Mouse (Mus musculus): ENCODE measurements around the gene Mgat3. TPM values are rescaled to one million over a fixed set of nuclear protein-coding genes. Genes with fewer than 3 reads are reported as not detected.

The Mgat3 gene
- polyA plus RNA-seq, 1 experiment from 2014 or later = 11.8 TPM

DNA sequence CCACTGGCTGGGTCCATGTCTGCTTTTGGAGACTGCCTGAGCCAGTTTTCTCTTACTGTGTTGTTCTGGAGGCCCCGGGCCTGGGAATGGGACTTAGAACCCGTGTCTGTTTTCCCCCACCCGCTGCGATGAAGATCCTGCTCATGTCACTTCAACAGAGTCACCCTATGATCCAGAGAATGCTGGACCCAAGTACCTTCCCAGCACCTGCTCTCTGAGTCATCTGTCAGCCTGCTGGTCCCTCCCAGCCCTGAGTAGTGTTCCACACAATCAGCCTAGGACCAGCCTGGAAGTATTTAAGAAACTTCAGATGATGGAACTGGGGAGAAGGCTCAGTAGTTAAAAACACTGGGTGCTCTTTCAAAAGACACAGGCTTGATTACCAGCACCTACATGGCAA is 9.8 kb upstream of the Mgat3 start:
- no peaks in the 10 kb centered on the region for H3K27me3 ChIP-seq
- no peak overlapping the region for H3K9ac ChIP-seq (replicated peaks)
- H3K4me2 ChIP-seq (replicated peaks) = no peak overlapping the region
- H3K4me1 ChIP-seq = 0 out of 2 replicates have a peak, but pooled peaks cover 6% of the 10 kb centered on the region
- WGBS = 84% methylated on average over 4 of the region's 4 CpGs
- no peak overlapping the region for H3K27ac ChIP-seq (replicated peaks)
- no peak for ATAC-seq (ENCODE audit: low FRiP score, low read depth)
- H3K9me3 ChIP-seq = no peaks in the 10 kb centered on the region
- no peak overlapping the region for H3K4me3 ChIP-seq
- peaks cover 50% of the 10 kb centered on the region for H3K36me3 ChIP-seq

DNA sequence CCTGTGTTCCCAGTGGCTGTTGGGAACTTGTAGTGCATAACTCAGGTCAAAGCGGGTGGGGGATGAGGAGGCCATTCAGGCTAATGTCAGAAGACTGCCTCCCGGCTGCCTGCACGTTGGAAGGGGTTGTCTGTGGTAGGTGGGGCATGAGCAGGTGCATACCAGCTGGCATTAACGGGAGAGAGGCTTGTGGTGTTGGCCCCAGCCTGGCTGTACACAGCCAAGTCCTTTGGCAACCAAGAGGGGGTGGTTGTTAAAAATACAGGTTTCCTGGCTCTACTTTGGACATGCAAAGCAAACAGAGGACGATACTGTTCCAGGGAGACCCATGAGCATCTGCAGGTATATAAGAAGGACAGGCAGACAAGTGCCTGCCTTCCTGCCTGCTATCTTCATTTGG is 8.1 kb upstream of the Mgat3 start:
- WGBS = 65% methylated on average over 5 of the region's 5 CpGs
- no peaks in the 10 kb centered on the region for H3K4me1 ChIP-seq
- no peak for ATAC-seq (ENCODE audit: low FRiP score, low read depth)

DNA sequence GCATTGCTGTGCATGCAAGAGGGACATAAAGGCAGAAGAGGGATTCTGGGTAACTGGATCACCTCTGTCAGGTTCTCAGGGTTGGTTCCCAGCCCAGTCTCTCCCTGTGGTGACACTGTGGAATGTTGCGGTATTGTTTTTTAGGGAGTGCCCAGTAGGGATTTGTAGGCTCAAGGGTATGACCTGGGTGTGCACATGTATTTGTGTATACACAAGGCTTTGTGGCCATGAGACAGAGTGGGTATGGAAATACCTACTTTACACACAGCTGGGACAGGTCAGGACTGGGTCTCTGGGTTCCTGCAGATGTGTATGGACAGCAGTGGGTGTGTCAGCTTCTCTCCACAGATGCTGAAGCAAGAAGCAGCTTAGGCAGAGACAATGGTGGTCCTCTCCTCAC is 4.0 kb upstream of the Mgat3 start:
- ATAC-seq (ENCODE audit: low FRiP score, low read depth) = no peak
- WGBS = 97% methylated on average over 1 of the region's 1 CpGs
- Histone ChIP-seq H3K4me2 (replicated peaks) (no peak overlapping the region), H3K4me1 (peaks cover 9% of the 10 kb centered on the region), H3K9me3 (no peaks in the 10 kb centered on the region), H3K27me3 (peaks cover 19% of the 10 kb centered on the region; the same call in 1 of the 2 replicates), H3K36me3 (no peaks in the 10 kb centered on the region), H3K4me3 (no peak overlapping the region), H3K27ac (replicated peaks) (no peak overlapping the region), H3K9ac (replicated peaks) (no peak overlapping the region)

More for the DNA sequence above, 8.1 kb upstream of the Mgat3 start:
- H3K4me2 ChIP-seq (replicated peaks) = no peak overlapping the region
- no peak overlapping the region for H3K9ac ChIP-seq (replicated peaks)
- no peaks in the 10 kb centered on the region for H3K9me3 ChIP-seq
- H3K4me3 ChIP-seq = no peak overlapping the region
- no peak overlapping the region for H3K27ac ChIP-seq (replicated peaks)
- peaks cover 2% of the 10 kb centered on the region; the same call in 1 of the 2 replicates for H3K27me3 ChIP-seq
- peaks cover 33% of the 10 kb centered on the region for H3K36me3 ChIP-seq

DNA sequence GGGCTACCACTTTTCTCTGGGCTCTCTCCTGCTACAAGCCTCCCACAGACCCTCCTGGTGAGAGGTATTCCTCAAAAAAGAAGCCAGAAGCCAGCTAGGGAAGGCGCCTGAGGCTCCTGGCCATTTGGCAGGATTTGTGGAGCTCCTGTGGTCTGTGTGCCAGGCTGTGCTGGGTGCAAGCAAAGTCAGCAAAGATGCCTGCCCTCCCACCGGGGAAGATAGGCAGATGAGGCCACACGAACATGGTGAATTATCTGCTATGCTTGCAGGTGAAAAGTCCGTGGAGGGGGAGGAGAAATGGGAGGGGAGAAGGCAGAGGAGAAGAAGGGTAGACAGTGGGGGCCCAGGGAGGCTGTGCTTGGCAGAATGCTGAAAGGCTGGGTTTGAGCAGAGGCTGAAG is 3.2 kb upstream of the Mgat3 start:
- Histone ChIP-seq H3K4me3 (no peak overlapping the region), H3K9me3 (no peaks in the 10 kb centered on the region), H3K4me1 (peaks cover 18% of the 10 kb centered on the region), H3K27me3 (peaks cover 19% of the 10 kb centered on the region; the same call in 1 of the 2 replicates), H3K4me2 (replicated peaks) (no peak overlapping the region), H3K36me3 (no peaks in the 10 kb centered on the region), H3K27ac (replicated peaks) (no peak overlapping the region), H3K9ac (replicated peaks) (no peak overlapping the region)
- 43% methylated on average over 4 of the region's 4 CpGs for WGBS
- ATAC-seq (ENCODE audit: low FRiP score, low read depth) = no peak

DNA sequence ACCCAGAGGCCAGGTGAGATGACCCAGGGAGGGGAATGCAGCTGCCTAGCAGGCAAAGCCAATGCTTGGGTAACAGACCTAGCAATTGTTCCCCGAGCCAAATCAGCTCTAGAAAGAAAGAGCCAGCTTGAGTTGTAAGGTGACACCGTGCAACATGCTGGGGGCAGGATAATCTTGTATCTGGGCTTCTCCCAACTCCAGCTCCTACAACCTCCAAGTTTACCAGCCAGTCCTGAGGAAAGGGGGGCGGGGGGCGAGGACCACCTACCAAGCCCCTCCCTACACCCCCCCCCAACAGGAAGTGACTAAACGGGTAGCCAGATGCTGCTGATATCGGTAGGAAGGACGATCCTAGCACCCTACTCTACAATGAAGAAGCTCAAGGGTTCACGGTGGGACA is 2.2 kb upstream of the Mgat3 start:
- Histone ChIP-seq H3K27ac (replicated peaks) (no peak overlapping the region), H3K9ac (replicated peaks) (no peak overlapping the region), H3K4me3 (no peak overlapping the region), H3K4me1 (peaks cover 26% of the 10 kb centered on the region), H3K36me3 (no peaks in the 10 kb centered on the region), H3K9me3 (no peaks in the 10 kb centered on the region), H3K27me3 (peaks cover 19% of the 10 kb centered on the region; the same call in 1 of the 2 replicates), H3K4me2 (replicated peaks) (no peak overlapping the region)
- 12% methylated on average over 8 of the region's 8 CpGs for WGBS
- no peak for ATAC-seq (ENCODE audit: low FRiP score, low read depth)

DNA sequence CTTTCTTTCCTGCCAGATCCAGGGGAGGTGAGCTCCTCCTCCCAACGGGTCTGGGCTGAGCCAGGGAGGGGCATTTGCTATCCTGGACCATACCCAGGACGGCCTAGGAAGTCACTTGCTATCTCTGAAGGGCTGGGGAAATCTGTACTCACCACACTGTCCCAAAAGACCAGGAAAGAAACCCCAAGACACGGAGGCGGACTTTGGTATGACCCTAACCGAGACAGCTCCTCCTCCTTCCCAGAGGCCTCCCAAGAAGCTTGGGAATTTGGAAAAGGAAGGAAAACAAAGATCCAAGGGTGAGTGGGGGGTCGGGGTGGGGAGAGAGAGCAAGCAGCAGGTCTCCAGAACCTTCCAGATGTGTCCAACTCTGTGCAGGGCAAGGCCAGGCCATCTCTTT is 1.7 kb upstream of the Mgat3 start:
- H3K9me3 ChIP-seq = no peaks in the 10 kb centered on the region
- H3K9ac ChIP-seq (replicated peaks) = no peak overlapping the region
- H3K36me3 ChIP-seq = no peaks in the 10 kb centered on the region
- peaks cover 29% of the 10 kb centered on the region for H3K4me1 ChIP-seq
- no peak overlapping the region for H3K4me2 ChIP-seq (replicated peaks)
- no peak for ATAC-seq (ENCODE audit: low FRiP score, low read depth)
- WGBS = 25% methylated on average over 6 of the region's 6 CpGs
- H3K27ac ChIP-seq (replicated peaks) = no peak overlapping the region
- H3K27me3 ChIP-seq = peaks cover 19% of the 10 kb centered on the region; the same call in 1 of the 2 replicates
- H3K4me3 ChIP-seq = no peak overlapping the region

DNA sequence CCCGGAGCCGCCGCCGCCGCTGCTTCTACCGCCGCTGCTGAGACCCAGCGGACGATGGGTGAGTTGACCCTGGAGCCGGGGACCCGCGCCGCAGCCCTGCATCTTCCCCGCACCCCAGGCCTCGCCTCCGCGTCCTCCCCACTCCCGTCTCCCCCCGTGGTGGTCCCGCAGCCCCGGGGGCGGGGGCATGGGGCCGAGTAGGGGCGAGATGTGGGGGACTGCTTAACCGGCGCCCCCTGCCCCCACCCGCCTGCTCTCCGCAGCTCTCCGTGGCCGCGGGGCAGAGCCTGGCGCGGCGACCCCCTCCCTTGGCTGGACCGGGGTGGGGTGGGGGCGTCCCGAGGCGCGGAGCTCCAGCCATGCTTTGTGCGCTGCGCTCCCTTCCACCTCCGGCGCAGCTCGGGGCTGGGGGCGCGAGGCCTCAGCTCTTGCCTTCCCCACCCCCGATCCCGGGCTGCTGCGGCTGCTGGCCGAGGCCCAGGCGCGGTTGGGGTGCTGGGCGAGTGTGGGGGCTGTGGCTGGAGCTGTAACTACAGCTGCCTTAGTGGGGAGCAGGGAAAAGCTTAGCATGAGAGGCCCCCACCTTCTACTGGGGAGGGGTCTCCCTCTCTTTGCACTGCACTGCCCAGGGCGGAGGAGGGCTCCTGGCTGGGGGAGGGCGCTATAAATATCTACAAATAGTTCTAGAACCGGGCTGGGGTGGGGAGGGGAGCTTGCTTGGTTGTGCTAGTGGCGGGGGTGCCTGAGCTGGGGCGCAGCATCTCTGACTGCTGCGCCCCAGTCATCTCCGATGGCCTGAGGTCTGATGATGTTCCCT is 468 bp downstream of the Mgat3 start:
- peak; percentile 83 for ATAC-seq (ENCODE audit: low FRiP score, low read depth)
- H3K27ac ChIP-seq (replicated peaks) = peak overlapping the region; percentile 94
- H3K4me3 ChIP-seq = peak overlapping the region; percentile 98
- H3K4me2 ChIP-seq (replicated peaks) = peak overlapping the region; percentile 83
- under 1% methylated on average over 51 of the region's 60 CpGs for WGBS
- peak overlapping the region; percentile 99 for H3K9ac ChIP-seq (replicated peaks)
- peaks cover 31% of the 10 kb centered on the region for H3K4me1 ChIP-seq
- H3K36me3 ChIP-seq = no peaks in the 10 kb centered on the region
- no peaks in the 10 kb centered on the region for H3K9me3 ChIP-seq
- H3K27me3 ChIP-seq = peaks cover 19% of the 10 kb centered on the region; the same call in 1 of the 2 replicates

DNA sequence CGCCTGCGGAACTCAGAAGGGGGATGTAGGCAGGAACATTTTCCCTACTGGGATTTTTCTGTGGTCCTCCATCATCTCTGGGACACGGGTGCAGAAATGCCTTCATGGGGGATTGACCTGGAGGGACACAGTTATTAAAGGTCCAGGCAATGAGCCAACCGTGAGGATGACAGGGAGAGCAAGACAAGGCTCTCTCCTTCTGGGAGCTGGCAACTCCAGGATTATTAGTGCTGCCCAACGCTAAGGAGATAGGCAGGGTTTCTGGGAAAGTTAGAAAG is 1.0 kb downstream of the Mgat3 start:
- 2% methylated on average over 5 of the region's 5 CpGs for WGBS
- peaks cover 19% of the 10 kb centered on the region; the same call in 1 of the 2 replicates for H3K27me3 ChIP-seq
- H3K27ac ChIP-seq (replicated peaks) = peak overlapping the region; percentile 94; the same call in 1 of the 2 replicates
- peak overlapping the region; percentile 83 for H3K4me2 ChIP-seq (replicated peaks)
- H3K9me3 ChIP-seq = no peaks in the 10 kb centered on the region
- peaks cover 31% of the 10 kb centered on the region for H3K4me1 ChIP-seq
- H3K4me3 ChIP-seq = peak overlapping the region; percentile 98
- no peaks in the 10 kb centered on the region for H3K36me3 ChIP-seq
- peak overlapping the region; percentile 99 for H3K9ac ChIP-seq (replicated peaks)
- ATAC-seq (ENCODE audit: low FRiP score, low read depth) = no peak

DNA sequence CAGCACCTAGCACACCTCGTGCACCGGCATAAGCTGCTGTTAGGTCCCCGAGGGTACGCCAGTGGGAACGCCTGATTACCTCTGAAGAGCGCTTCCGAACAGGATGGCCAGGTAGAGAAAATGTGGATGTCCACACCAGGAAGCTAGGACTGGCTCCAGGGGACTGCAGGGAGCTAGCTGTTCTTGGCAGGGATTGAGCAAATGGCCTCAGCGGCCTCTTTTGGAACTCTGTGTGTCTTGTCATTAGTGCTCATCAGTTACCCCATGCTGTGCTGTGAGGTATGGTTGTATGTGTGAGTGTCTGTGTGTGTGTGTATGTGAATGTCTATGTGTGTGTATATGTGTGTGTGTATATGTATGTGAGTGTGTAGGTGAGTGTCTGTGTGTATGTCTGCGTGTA is 1.8 kb downstream of the Mgat3 start:
- WGBS = 81% methylated on average over 9 of the region's 9 CpGs
- peaks cover 36% of the 10 kb centered on the region for H3K4me1 ChIP-seq
- no peak overlapping the region for H3K27ac ChIP-seq (replicated peaks)
- H3K4me2 ChIP-seq (replicated peaks) = peak overlapping the region; percentile 83
- H3K36me3 ChIP-seq = no peaks in the 10 kb centered on the region
- H3K9ac ChIP-seq (replicated peaks) = peak overlapping the region; percentile 99
- peak overlapping the region; percentile 98 for H3K4me3 ChIP-seq
- ATAC-seq (ENCODE audit: low FRiP score, low read depth) = no peak
- no peaks in the 10 kb centered on the region for H3K9me3 ChIP-seq
- peaks cover 18% of the 10 kb centered on the region; the same call in 1 of the 2 replicates for H3K27me3 ChIP-seq

DNA sequence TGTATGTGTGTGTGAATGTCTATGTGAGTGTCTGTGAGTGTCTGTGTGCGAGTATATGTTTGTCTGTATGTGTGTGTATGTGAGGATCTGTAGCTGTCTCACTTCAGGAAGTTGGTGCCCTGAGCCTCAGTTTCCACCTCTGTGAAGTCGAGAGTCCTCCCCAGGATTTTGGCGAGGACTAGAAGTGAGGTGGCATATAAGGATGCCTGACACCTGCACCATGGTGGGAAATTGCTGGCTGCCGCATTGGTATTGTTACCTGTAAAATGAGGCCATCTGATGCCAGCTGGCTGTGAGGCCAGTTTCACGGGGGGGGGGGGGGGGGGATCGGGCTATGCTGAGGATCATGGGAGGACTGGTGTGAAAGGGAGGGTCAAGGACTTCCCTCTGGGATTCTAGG is 2.2 kb downstream of the Mgat3 start:
- Histone ChIP-seq H3K36me3 (no peaks in the 10 kb centered on the region), H3K9ac (replicated peaks) (no peak overlapping the region), H3K4me1 (peaks cover 36% of the 10 kb centered on the region), H3K27me3 (peaks cover 13% of the 10 kb centered on the region; the same call in 1 of the 2 replicates), H3K4me3 (no peak overlapping the region), H3K27ac (replicated peaks) (no peak overlapping the region), H3K4me2 (replicated peaks) (peak overlapping the region; percentile 83), H3K9me3 (no peaks in the 10 kb centered on the region)
- 89% methylated on average over 5 of the region's 6 CpGs for WGBS
- no peak for ATAC-seq (ENCODE audit: low FRiP score, low read depth)

DNA sequence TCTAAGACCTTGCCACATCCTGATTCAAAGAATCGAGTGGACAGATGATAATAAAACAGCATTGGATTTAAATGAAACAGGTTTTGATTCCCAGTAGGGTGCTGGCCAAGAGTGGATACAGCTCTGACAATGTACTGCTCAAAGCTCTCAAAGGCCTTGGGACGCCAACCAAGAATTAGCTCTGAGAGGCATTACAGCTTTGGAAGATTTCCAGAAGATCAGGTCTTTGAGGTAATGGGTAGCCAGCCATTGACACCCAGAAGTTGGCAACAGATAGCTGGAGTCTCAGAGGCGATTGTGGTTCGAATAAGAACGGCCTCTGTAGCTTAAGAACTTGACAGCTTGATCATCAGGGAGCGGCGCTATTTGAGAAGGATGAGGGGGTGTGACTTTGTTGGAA is 8.0 kb downstream of the Mgat3 start:
- H3K4me2 ChIP-seq (replicated peaks) = no peak overlapping the region
- H3K4me3 ChIP-seq = no peak overlapping the region
- H3K9me3 ChIP-seq = no peaks in the 10 kb centered on the region
- H3K4me1 ChIP-seq = peaks cover 10% of the 10 kb centered on the region; the same call in 1 of the 2 replicates
- peaks cover 11% of the 10 kb centered on the region; the same call in 1 of the 2 replicates for H3K36me3 ChIP-seq
- H3K9ac ChIP-seq (replicated peaks) = no peak overlapping the region
- H3K27me3 ChIP-seq = no peaks in the 10 kb centered on the region
- H3K27ac ChIP-seq (replicated peaks) = no peak overlapping the region
- 94% methylated on average over 7 of the region's 7 CpGs for WGBS
- no peak for ATAC-seq (ENCODE audit: low FRiP score, low read depth)

DNA sequence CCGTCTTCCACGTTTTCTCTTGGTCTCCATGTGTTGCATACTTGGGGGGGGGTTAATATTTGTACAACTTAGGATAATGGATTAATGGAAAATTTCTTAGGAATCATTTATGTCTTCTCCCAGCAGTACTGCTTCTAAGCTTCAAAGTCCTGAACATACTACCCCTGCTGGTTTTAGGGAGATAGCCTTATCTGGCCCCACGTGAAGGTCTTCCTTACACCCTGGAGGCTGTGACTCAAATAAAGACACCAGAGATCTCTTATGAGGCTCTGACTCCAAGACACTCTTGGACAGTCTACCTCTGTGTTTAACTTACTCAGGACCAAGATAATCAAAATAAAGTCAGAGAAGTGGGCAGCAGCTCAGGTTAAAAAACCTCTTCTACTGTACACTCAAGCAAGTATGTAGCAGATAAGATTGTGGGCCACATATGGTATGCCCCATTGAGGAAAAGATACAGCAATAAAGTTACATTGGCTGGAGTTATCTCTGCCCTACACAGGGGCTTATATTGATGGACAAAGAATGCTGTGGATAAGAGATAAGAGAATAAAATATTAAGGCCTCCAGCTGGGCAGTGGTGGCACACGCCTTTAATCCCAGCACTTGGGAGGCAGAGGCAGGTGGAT is 8.7 kb downstream of the Mgat3 start:
- Histone ChIP-seq H3K27ac (replicated peaks) (no peak overlapping the region), H3K36me3 (peaks cover 11% of the 10 kb centered on the region; the same call in 1 of the 2 replicates)
- WGBS = 92% methylated on average over 4 of the region's 4 CpGs

More for the DNA sequence above, 8.7 kb downstream of the Mgat3 start:
- no peaks in the 10 kb centered on the region for H3K27me3 ChIP-seq
- H3K9ac ChIP-seq (replicated peaks) = no peak overlapping the region
- no peak overlapping the region for H3K4me3 ChIP-seq
- no peak for ATAC-seq (ENCODE audit: low FRiP score, low read depth)
- no peaks in the 10 kb centered on the region for H3K9me3 ChIP-seq
- H3K4me1 ChIP-seq = 0 out of 2 replicates have a peak, but pooled peaks cover 5% of the 10 kb centered on the region
- H3K4me2 ChIP-seq (replicated peaks) = no peak overlapping the region
